Mouse (Mus musculus) lung, embryonic 16.5 days (tissue): ENCODE data around the gene Six4. TPM values are rescaled to one million over a fixed set of nuclear protein-coding genes. Genes with fewer than 3 reads are reported as not detected.

Experiments
- ATAC-seq: fragments of 200-750 bp; cut with Nextera tagmentation; 2 replicates; pipeline ENCODE4 v1.8.0; 2017; ENCODE audit warnings: low read depth, mild to moderate bottlenecking, moderate library complexity
- H3K27ac ChIP-seq: fragments of 300-500 bp; sonication (generic); 2 replicates; pipeline ENCODE4 v1.5.1; 2014; ENCODE audit warnings: mild to moderate bottlenecking, control low read depth, low read length
- H3K27me3 ChIP-seq: fragments of 300-500 bp; sonication (generic); 2 replicates; pipeline ENCODE4 v1.6.1; 2014; ENCODE audit warnings: low read depth, low read length, mixed read lengths; ENCODE audit not compliant: control insufficient read depth, insufficient read depth
- H3K36me3 ChIP-seq: fragments of 300-500 bp; sonication (generic); 2 replicates; pipeline ENCODE4 v1.6.1; 2014; ENCODE audit warnings: low read length; ENCODE audit not compliant: control insufficient read depth, insufficient read depth
- H3K4me1 ChIP-seq: fragments of 300-500 bp; sonication (generic); replicated peaks from 2 replicates; pipeline ENCODE4 v1.6.1; 2014; ENCODE audit warnings: low read length, mixed read lengths; ENCODE audit not compliant: control insufficient read depth, insufficient read depth
- H3K4me2 ChIP-seq: fragments of 300-500 bp; sonication (generic); 2 replicates; pipeline ENCODE4 v1.6.1; 2014; ENCODE audit warnings: low read depth, low read length, control low read depth
- H3K4me3 ChIP-seq: fragments of 300-500 bp; sonication (generic); 2 replicates; pipeline ENCODE4 v1.5.1; 2014; ENCODE audit warnings: mild to moderate bottlenecking, low read length, control low read depth
- H3K9ac ChIP-seq: fragments of 300-500 bp; sonication (generic); 2 replicates; pipeline ENCODE4 v1.6.1; 2014; ENCODE audit warnings: low read length, control low read depth
- H3K9me3 ChIP-seq: fragments of 300-500 bp; sonication (generic); 2 replicates; pipeline ENCODE4 v1.6.1; 2016; ENCODE audit warnings: low read length; ENCODE audit not compliant: control insufficient read depth
- WGBS: fragments of 180-500 bp; shearing (Covaris S2); extraction: QIAGEN DNeasy Blood & Tissue Kit; methylation state at CpG from one replicate; pipeline ENCODE4 v1.1.7; 2014; 5-methylcytosine and 5-hydroxymethylcytosine counted together
- polyA plus RNA-seq: library from polyadenylated mRNA; unstranded; fragments of >200 nt; fragmentation: Nextera tagmentation; extraction: Ambion mirVana; gene quantifications from 2 replicates; pipeline ENCODE4 v1.2.1, GENCODE M21; 2015

The Six4 gene
- polyA plus RNA-seq, 1 experiment from 2014 or later: 1.9 TPM

DNA sequence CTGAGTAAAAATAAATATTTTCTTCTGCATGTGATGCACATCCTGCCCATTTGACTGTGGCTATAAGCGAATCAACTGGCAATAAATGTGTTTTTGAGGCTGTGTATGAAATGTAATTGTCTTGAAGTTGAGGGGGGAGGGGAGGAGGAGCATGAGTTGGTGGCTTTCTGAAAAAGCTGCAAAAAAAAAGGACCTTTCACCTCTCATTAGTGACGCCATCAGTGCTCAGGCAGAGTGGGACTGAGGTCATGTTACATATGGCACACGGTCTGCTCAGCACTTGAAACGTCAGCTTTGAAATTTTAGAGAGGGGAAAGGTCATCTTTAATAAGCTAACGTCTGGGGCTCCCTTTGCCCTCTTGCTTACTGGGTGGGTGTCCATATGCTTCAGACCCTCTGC, 57.8 kb downstream of the Six4 start:
- WGBS: 19% methylated on average over 5 of the region's 5 CpGs
- Histone ChIP-seq H3K27ac (no peak overlapping the region), H3K36me3 (no peaks in the 10 kb centered on the region)

DNA sequence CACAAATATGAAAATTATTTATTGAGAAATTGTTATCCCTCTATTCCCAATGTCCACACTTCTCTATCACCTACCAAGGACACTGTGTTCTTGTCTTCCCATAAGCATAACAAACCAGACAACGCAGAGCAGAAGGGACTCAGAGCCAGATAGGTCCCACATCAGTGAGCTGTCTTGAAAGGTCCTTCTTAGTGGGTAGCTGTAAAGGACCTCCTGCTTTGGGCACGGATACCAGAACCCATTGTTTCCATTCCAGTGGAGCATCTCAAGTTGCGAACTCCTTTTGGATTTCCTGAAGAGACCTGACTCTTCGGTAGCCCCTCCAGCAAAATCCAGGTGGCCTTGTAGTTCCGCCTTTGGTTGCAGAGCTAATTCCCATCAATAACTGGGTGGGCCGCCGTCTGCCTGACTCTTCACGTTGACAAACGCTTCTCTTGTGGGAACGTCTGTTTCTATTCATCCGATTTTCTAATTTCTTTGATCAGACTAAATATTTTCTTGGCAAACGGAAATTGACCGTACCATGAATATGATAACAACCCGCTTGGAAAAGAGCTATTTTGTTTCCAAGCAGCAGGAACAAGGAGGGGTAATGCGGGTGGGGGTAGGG, 58.6 kb downstream of the Six4 start:
- H3K27ac ChIP-seq: no peak overlapping the region

More for the DNA sequence above, 57.8 kb downstream of the Six4 start:
- Histone ChIP-seq H3K9me3 (no peaks in the 10 kb centered on the region), H3K9ac (no peak overlapping the region), H3K4me1 (peaks cover 3% of the 10 kb centered on the region; the same call in 1 of the 2 replicates), H3K4me2 (no peak overlapping the region), H3K27me3 (peaks cover 53% of the 10 kb centered on the region), H3K4me3 (no peak overlapping the region)
- ATAC-seq: no peak

DNA sequence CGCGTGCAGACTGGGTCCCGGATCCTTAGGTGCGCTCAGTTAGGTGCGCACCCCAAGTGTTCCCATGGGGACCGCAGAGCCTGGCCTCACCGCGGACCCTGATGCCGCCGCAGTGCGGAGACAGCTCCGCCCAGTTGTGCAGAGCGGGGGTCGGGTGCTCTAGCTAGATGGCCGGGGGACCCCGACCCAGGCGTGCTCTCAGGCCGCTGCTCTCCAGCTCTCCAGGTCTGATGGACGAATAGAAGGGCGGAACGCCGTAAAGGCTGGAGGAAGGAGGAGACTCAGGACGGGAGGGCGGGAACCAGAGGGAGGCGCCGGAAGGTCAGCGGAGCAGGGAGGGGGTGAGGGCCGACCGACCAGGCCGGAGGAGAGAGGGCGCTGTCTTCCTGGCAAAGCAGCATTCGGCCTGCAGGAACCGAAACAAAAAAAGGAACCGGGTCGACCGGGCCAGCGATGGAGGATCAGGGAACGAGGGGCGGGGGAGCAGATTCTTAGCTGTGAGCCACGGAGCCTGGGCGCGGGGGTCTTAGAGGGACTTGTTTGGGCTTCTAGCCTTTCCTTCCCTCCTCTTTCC, 59.5 kb downstream of the Six4 start, which contains the start of gene Six1:
Six1 (minus strand) TSS at position 220 of the 574 bp plus-strand sequence.
- H3K27me3 ChIP-seq: peaks cover 70% of the 10 kb centered on the region
- under 1% methylated on average over 42 of the region's 42 CpGs for WGBS
- H3K4me2 ChIP-seq: peak within 1 kb of the TSS; percentile 93
- no peak within 1 kb of the TSS for H3K27ac ChIP-seq
- H3K4me3 ChIP-seq: peak within 1 kb of the TSS; percentile 64
- ATAC-seq: peak; percentile 93
- no peaks in the 10 kb centered on the region for H3K36me3 ChIP-seq
- H3K9me3 ChIP-seq: no peaks in the 10 kb centered on the region
- H3K4me1 ChIP-seq: peaks cover 3% of the 10 kb centered on the region; the same call in 1 of the 2 replicates
- H3K9ac ChIP-seq: peak within 1 kb of the TSS; percentile 63

More for the DNA sequence above, 58.6 kb downstream of the Six4 start:
- 32% methylated on average over 15 of the region's 15 CpGs for WGBS
- Histone ChIP-seq H3K4me3 (no peak overlapping the region), H3K4me1 (peaks cover 3% of the 10 kb centered on the region; the same call in 1 of the 2 replicates), H3K9ac (no peak overlapping the region), H3K27me3 (peaks cover 61% of the 10 kb centered on the region), H3K4me2 (peak overlapping the region; percentile 93; the same call in 1 of the 2 replicates), H3K9me3 (no peaks in the 10 kb centered on the region), H3K36me3 (no peaks in the 10 kb centered on the region)
- ATAC-seq: no peak

DNA sequence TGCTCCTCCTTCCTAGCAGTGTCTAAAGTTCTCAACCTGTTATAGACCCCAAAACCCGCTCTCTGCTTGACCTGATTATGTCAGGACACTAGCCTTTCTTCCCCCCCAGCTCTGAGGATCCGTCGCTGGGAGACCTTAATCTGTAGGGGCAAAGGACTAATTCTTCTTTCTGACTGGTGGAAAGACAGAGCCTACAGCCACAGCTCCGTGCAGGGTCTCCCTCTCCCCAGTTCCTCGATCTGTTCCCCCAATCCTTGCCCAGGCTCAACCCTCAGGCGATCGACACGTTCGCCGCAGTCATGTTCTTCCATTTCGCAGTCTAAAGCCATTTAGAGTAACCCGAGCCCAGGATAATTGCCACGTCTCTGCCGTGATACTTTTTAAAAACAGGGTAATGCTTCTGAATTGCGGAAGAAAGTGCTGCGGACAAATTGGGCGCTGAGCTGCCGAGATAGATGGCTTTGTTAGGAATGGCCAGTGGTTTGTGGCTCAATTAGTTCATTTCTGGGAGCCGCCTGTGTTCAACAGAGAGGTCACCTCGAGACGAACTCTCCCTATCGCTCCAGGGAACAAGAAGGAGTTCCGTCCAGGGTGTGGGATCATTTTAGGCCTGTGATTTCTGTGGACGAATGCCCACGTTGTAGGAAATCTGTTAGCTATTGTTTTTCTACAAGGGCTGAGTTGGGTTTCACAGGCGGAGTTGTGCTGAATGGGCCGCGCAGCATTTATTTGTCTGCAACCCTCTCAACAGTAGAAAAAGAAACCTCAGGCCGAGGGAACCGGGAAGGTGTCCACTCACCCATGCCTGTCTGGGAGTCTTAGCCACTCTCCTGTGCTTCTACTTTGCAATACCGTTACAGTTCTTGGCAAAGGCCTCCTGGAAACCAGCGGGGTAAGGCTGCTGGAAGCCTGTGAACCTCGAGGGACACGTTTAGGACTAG, 60.3 kb downstream of the Six4 start:
- Histone ChIP-seq H3K27me3 (peaks cover 77% of the 10 kb centered on the region), H3K4me2 (peak overlapping the region; percentile 93), H3K27ac (no peak overlapping the region), H3K9ac (no peak overlapping the region), H3K4me3 (peak overlapping the region; percentile 64), H3K9me3 (no peaks in the 10 kb centered on the region), H3K36me3 (no peaks in the 10 kb centered on the region), H3K4me1 (peaks cover 3% of the 10 kb centered on the region; the same call in 1 of the 2 replicates)
- WGBS: 12% methylated on average over 34 of the region's 34 CpGs
- peak; percentile 31; the same call in 1 of the 2 replicates for ATAC-seq

DNA sequence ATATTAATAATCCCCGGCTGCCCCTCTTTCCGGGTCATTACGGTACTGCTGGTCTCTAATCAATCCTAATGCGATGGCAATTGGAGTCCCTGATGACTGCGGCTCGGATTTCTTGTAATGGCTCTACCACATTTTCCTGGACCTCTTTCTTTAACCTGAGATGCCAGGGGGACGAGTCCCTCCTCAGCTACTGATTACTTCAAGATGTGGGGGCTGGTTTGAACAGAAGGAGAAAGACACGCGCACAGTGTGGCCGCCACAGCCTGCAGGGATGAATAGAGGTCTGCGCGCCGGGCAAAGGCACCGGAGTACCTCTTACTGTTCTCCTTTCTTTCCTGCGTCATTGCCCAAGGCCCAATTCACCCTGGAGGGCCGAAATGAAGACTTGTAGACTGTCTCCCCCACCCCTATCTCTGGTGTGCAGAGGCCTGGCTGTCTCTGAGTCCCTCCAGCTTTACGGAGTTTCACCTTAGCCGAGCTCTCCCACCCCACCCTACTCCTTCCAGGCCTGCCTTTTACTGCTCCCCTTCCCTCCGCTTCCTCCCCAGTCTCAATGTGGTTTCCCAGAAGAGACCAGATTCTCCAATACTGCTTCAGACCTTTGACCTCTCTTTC, 61.1 kb downstream of the Six4 start:
- no peak overlapping the region for H3K27ac ChIP-seq
- no peaks in the 10 kb centered on the region for H3K9me3 ChIP-seq
- 8% methylated on average over 19 of the region's 19 CpGs for WGBS
- no peak overlapping the region for H3K9ac ChIP-seq
- peaks cover 85% of the 10 kb centered on the region for H3K27me3 ChIP-seq
- no peaks in the 10 kb centered on the region for H3K36me3 ChIP-seq
- no peak overlapping the region for H3K4me2 ChIP-seq
- peaks cover 3% of the 10 kb centered on the region; the same call in 1 of the 2 replicates for H3K4me1 ChIP-seq
- H3K4me3 ChIP-seq: no peak overlapping the region
- ATAC-seq: no peak

DNA sequence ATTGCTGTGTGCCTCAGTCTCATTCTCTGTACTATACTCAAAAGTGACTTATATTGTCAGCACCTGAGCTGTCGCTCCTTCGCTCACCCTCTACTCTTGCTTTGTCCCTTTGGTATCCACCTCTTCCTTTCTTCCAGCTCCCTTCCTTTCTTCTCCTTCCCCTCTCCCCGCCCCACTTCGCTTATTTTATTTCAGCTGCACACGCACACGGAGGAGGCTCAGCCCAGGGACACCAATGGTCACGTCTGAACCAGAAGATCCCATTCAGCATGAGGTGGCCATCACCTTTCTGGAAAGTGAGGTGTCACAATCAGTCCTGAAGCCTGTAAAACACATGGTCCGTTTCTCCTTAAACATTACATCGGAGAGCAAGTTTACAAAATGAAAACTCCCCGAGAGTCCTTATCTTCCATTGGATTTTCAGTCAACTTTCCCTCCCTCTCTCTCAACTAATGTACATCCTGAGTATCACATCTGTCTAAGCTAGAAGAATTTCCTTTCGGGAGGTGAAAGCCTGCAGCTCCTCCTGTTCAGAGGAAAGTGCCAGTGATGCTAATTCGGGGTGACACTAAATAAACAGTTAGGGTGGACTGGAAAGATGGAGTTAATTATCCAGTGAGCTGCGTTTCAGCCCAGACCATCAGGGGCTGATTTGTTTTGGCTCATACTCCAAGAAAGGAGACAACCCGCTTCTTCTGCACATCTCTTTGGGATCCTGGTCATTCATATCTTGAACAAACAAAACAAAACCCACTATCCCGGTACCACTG, 62.3 kb downstream of the Six4 start:
- H3K4me3 ChIP-seq: no peak overlapping the region
- H3K4me1 ChIP-seq: peaks cover 7% of the 10 kb centered on the region
- H3K27me3 ChIP-seq: peaks cover 90% of the 10 kb centered on the region
- H3K9ac ChIP-seq: no peak overlapping the region
- no peak overlapping the region for H3K27ac ChIP-seq
- H3K36me3 ChIP-seq: no peaks in the 10 kb centered on the region
- ATAC-seq: no peak
- no peak overlapping the region for H3K4me2 ChIP-seq
- 2% methylated on average over 15 of the region's 15 CpGs for WGBS
- no peaks in the 10 kb centered on the region for H3K9me3 ChIP-seq

DNA sequence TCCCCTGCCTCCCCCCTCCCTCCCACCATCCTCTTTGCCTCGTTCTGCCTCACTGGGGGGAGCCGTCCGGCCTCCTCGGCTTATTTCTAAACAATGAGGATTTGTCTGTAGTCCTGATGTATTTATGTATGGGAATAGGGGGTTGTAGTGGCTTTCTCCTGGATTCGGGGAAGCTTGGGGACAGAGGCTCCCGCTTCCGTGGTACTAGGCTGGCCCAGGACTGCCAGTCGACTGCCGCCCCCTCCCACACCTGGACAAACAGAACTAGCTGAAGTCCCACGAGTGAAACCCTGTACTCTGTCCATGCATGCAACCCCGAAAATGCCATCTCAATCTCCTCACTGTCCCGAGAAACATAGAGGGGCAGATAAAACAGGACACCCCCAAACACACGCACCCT, 63.0 kb downstream of the Six4 start:
- peaks cover 91% of the 10 kb centered on the region for H3K27me3 ChIP-seq
- peaks cover 14% of the 10 kb centered on the region for H3K4me1 ChIP-seq
- no peak overlapping the region for H3K4me3 ChIP-seq
- no peaks in the 10 kb centered on the region for H3K9me3 ChIP-seq
- H3K4me2 ChIP-seq: no peak overlapping the region
- no peak for ATAC-seq
- no peak overlapping the region for H3K27ac ChIP-seq
- H3K9ac ChIP-seq: no peak overlapping the region
- WGBS: 3% methylated on average over 13 of the region's 13 CpGs
- no peaks in the 10 kb centered on the region for H3K36me3 ChIP-seq
